Mouse (Mus musculus): ENCODE data around the gene Vmn1r123. TPM values are rescaled to one million over a fixed set of nuclear protein-coding genes. Genes with fewer than 3 reads are reported as not detected.
"Not testable (repeated sequence)": the region's sequence is repeated elsewhere in the genome, so short reads cannot be mapped to it uniquely, and the experiment has no call there.

The Vmn1r123 gene
- not detected in 2 replicates for polyA plus RNA-seq (2014; fragmentation: Nextera tagmentation; extraction: Ambion mirVana)

GRCm38 (mm10) chr7:21161885-21162284 is at the start of gene Vmn1r123:
Vmn1r123 (plus strand) TSS chr7:21162185.
- H3K27ac ChIP-seq (ENCODE audit: low read depth); H3K9ac ChIP-seq (ENCODE audit: low read length); H3K27me3 ChIP-seq (replicated peaks; ENCODE audit: control insufficient read depth, insufficient read depth, low read length); H3K4me1 ChIP-seq (replicated peaks; ENCODE audit: control insufficient read depth, insufficient read depth, low read length); ATAC-seq (replicated peaks; ENCODE audit: low FRiP score, low TSS enrichment, low read depth); DNase-seq (ENCODE audit: low spot score); H3K36me3 ChIP-seq (ENCODE audit: control insufficient read depth, insufficient read depth, low read length); H3K9me3 ChIP-seq (ENCODE audit: control insufficient read depth, low read length); H3K4me3 ChIP-seq (ENCODE audit: low read depth, low read length); H3K4me2 ChIP-seq (ENCODE audit: low read length): not testable (repeated sequence)
- 40% methylated on average over 1 of the region's 3 CpGs for WGBS

- H3K4me3 ChIP-seq (ENCODE audit: low read depth, low read length); H3K27me3 ChIP-seq (replicated peaks; ENCODE audit: control insufficient read depth, insufficient read depth, low read length); H3K36me3 ChIP-seq (ENCODE audit: control insufficient read depth, insufficient read depth, low read length); ATAC-seq (replicated peaks; ENCODE audit: low FRiP score, low TSS enrichment, low read depth); DNase-seq (ENCODE audit: low spot score); H3K4me1 ChIP-seq (replicated peaks; ENCODE audit: control insufficient read depth, insufficient read depth, low read length); H3K4me2 ChIP-seq (ENCODE audit: low read length); H3K9me3 ChIP-seq (ENCODE audit: control insufficient read depth, low read length); H3K9ac ChIP-seq (ENCODE audit: low read length); H3K27ac ChIP-seq (ENCODE audit: low read depth): not testable (repeated sequence)
- 58% methylated on average over 2 of the region's 3 CpGs for WGBS
Observed at GRCm38 (mm10) chr7:21134028-21134427, 28.0 kb upstream of the Vmn1r123 start, which contains the start of gene Vmn1r122. Vmn1r122 (minus strand) TSS chr7:21134128.

DNA sequence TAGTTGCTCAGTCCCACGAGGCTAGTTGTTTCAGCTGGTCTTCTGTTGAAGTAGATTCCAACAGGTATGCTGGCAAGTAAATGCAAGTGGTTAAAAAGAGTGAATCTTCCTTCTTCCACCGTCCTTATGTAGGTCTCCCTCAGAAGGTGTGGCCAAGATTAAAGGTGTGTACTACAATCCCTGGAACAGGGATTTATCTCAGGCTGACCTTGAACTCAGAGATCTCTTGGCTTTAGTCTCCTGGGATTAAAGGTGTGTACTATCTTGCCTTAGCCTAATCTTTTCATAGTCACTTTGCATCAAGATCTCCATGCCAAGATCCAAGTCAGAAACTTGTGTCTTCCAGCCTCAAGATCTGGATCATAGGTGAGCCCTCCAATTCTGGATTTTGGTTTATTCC is 28.3 kb downstream of the Vmn1r123 start, which contains the start of gene Gm5157:
Gene Gm5157 (minus strand): TSS at position 101 of the 400 bp plus-strand sequence.
- WGBS = 25% methylated on average over 1 of the region's 2 CpGs

More for the DNA sequence above, 28.3 kb downstream of the Vmn1r123 start, which contains the start of gene Gm5157:
- not testable (repeated sequence) for H3K36me3 ChIP-seq (ENCODE audit: control insufficient read depth, insufficient read depth, low read length); H3K27ac ChIP-seq (ENCODE audit: low read depth); H3K4me2 ChIP-seq (ENCODE audit: low read length); ATAC-seq (replicated peaks; ENCODE audit: low FRiP score, low TSS enrichment, low read depth); H3K27me3 ChIP-seq (replicated peaks; ENCODE audit: control insufficient read depth, insufficient read depth, low read length); H3K9me3 ChIP-seq (ENCODE audit: control insufficient read depth, low read length); H3K4me3 ChIP-seq (ENCODE audit: low read depth, low read length); DNase-seq (ENCODE audit: low spot score); H3K4me1 ChIP-seq (replicated peaks; ENCODE audit: control insufficient read depth, insufficient read depth, low read length); H3K9ac ChIP-seq (ENCODE audit: low read length)

Other genes with a start within 250 kb of the Vmn1r123 start
- not detected in 2 replicates for gene Vmn1r118, start 249.8 kb upstream of the Vmn1r123 start, polyA plus RNA-seq (2014; fragmentation: Nextera tagmentation; extraction: Ambion mirVana)
- gene Vmn1r119, start 149.7 kb upstream of the Vmn1r123 start, polyA plus RNA-seq (2014; fragmentation: Nextera tagmentation; extraction: Ambion mirVana) = not detected in 2 replicates
- gene Vmn1r120, start 108.4 kb upstream of the Vmn1r123 start, polyA plus RNA-seq (2014; fragmentation: Nextera tagmentation; extraction: Ambion mirVana) = not detected in 2 replicates
- not detected in 2 replicates for gene Vmn1r121, start 63.7 kb upstream of the Vmn1r123 start, polyA plus RNA-seq (2014; fragmentation: Nextera tagmentation; extraction: Ambion mirVana)
- gene Vmn1r122, start 28.1 kb upstream of the Vmn1r123 start, polyA plus RNA-seq (2014; fragmentation: Nextera tagmentation; extraction: Ambion mirVana) = not detected in 2 replicates
- not detected in 2 replicates for gene Gm5157, start 28.2 kb downstream of the Vmn1r123 start, polyA plus RNA-seq (2014; fragmentation: Nextera tagmentation; extraction: Ambion mirVana)
- not detected in 2 replicates for gene Vmn1r124, start 98.4 kb downstream of the Vmn1r123 start, polyA plus RNA-seq (2014; fragmentation: Nextera tagmentation; extraction: Ambion mirVana)
- gene Vmn1r125, start 110.0 kb downstream of the Vmn1r123 start, polyA plus RNA-seq (2014; fragmentation: Nextera tagmentation; extraction: Ambion mirVana) = not detected in 2 replicates
- gene Vmn1r126, start 139.3 kb downstream of the Vmn1r123 start, polyA plus RNA-seq (2014; fragmentation: Nextera tagmentation; extraction: Ambion mirVana) = not detected in 2 replicates
- not detected in 2 replicates for gene Vmn1r127, start 157.7 kb downstream of the Vmn1r123 start, polyA plus RNA-seq (2014; fragmentation: Nextera tagmentation; extraction: Ambion mirVana)
- gene Vmn1r128, start 187.2 kb downstream of the Vmn1r123 start, polyA plus RNA-seq (2014; fragmentation: Nextera tagmentation; extraction: Ambion mirVana) = not detected in 2 replicates
- not detected in 2 replicates for gene Vmn1r129, start 199.1 kb downstream of the Vmn1r123 start, polyA plus RNA-seq (2014; fragmentation: Nextera tagmentation; extraction: Ambion mirVana)

All from intestine, embryonic 14.5 days (tissue).